Mouse (Mus musculus): ENCODE data around the gene Gm21962. TPM values are rescaled to one million over a fixed set of nuclear protein-coding genes. Genes with fewer than 3 reads are reported as not detected.

Gene Gm21962
- not detected in 2 replicates for polyA plus RNA-seq (2012; rRNA removed)

GRCm38 (mm10) chr3:137671224-137671623 lies at the start of gene Gm21962:
Gm21962 (plus strand) TSS chr3:137671524.

Other genes starting within 250 kb of the Gm21962 start
- gene Ddit4l, start 49.9 kb upstream of the Gm21962 start, polyA plus RNA-seq (2012; rRNA removed) = 0.74 and 0.97 TPM in 2 replicates
- 116 and 172 TPM in 2 replicates for gene H2afz, start 193.0 kb downstream of the Gm21962 start, polyA plus RNA-seq (2012; rRNA removed)
- 1.0 and 1.2 TPM in 2 replicates for gene Dnajb14, start 196.2 kb downstream of the Gm21962 start, polyA plus RNA-seq (2012; rRNA removed)
- 6.4 and 7.1 TPM in 2 replicates for gene Lamtor3, start 247.0 kb downstream of the Gm21962 start, polyA plus RNA-seq (2012; rRNA removed)

Measured in stomach, adult 2 months (tissue).